Mouse (Mus musculus): ENCODE measurements at regions not wholly inside any gene's neighbourhood (a gene's known extent, or its start where the extent isn't known, plus 50 kb on each side); places are given as distances from the start of the nearest gene placed in this dataset.

DNA sequence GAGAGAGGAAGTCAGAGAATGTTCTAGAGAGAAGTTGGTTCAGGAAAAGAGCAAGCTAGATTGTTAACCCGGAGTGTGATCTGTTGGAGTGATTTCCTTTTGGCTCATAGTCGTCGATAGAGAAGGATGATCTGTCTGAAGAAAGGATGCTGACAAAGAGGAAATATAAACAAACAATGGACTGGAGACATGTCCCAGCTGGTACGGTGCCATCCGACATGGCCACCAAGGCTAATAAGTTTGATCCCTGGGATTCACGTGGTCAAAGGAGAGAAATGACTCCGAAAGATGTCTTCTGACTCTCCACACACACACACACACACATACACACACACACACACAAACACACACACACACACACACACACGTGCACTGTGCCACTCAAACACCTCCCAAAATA is 113.5 kb upstream of the Mrps10 start:
- no peak overlapping the region for H3K4me3 ChIP-seq (replicated peaks; ENCODE audit: insufficient read depth, low read depth, low read length)
- no peaks in the 10 kb centered on the region for H3K27me3 ChIP-seq (ENCODE audit: control insufficient read depth, insufficient read depth, low read length)
- no peak overlapping the region for H3K27ac ChIP-seq (ENCODE audit: insufficient read depth, low read length)
- no peak for TF ChIP-seq POLR2A (IDR thresholded peaks at IDR 0.05; ENCODE audit: borderline replicate concordance, insufficient read depth, low read length)
- TF ChIP-seq CTCF (IDR thresholded peaks at IDR 0.05; ENCODE audit: borderline replicate concordance, insufficient read depth, low read depth, low read length): no peak
- H3K4me1 ChIP-seq (ENCODE audit: control insufficient read depth, insufficient read depth, low read length): no peaks in the 10 kb centered on the region
- DNase-seq: no peak
- WGBS: 82% methylated on average over 8 of the region's 8 CpGs

DNA sequence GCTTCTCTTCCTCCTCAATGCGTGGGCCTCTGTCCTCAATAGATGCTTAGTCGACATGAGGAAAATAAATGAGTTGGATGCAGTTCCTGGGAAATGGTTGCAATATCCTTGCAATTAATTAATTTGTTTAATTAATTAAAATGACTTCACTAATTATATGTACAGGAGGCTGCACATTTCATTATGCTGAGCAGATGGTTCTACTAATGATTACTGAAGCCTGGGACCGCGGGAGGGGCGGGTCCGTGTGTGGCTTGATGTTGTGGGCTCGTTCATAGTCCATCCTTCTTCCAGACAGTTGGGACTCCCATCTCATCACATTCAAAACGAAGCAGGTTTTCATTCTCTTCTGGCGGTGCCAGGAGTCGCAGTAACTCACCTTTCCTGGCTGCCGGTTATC is 114.7 kb upstream of the Mrps10 start:
- H3K27ac ChIP-seq (ENCODE audit: insufficient read depth, low read length): no peak overlapping the region
- DNase-seq: no peak
- WGBS: 55% methylated on average over 11 of the region's 11 CpGs

DNA sequence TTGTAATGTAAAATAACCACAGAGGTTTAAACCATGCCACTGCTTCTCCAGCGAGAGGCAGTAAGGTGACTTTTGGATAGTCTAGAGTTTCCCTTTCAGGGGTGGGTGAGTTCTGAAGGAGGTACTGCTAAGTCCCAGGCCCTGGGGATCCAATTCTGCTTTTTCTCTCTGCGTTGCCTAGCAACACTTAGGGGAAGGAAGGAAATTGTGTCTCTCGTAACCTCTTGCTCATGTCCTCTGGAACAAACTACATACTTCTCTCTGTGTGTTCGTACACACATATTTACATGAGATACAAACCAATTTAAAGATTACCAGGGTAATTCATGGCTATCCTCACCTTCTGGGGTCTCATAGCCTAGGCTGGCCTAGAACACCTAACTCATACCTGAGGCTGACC is 118.7 kb upstream of the Mrps10 start:
- no peak for DNase-seq
- TF ChIP-seq CTCF (IDR thresholded peaks at IDR 0.05; ENCODE audit: borderline replicate concordance, insufficient read depth, low read depth, low read length) (no peak), POLR2A (IDR thresholded peaks at IDR 0.05; ENCODE audit: borderline replicate concordance, insufficient read depth, low read length) (no peak)
- Histone ChIP-seq H3K27ac (ENCODE audit: insufficient read depth, low read length) (no peak overlapping the region), H3K27me3 (ENCODE audit: control insufficient read depth, insufficient read depth, low read length) (no peaks in the 10 kb centered on the region), H3K4me1 (ENCODE audit: control insufficient read depth, insufficient read depth, low read length) (no peaks in the 10 kb centered on the region), H3K4me3 (replicated peaks; ENCODE audit: insufficient read depth, low read depth, low read length) (no peak overlapping the region)
- 87% methylated on average over 4 of the region's 4 CpGs for WGBS

More for the DNA sequence above, 114.7 kb upstream of the Mrps10 start:
- Histone ChIP-seq H3K27me3 (ENCODE audit: control insufficient read depth, insufficient read depth, low read length) (no peaks in the 10 kb centered on the region), H3K4me1 (ENCODE audit: control insufficient read depth, insufficient read depth, low read length) (no peaks in the 10 kb centered on the region), H3K4me3 (replicated peaks; ENCODE audit: insufficient read depth, low read depth, low read length) (no peak overlapping the region)
- no peak for TF ChIP-seq CTCF (IDR thresholded peaks at IDR 0.05; ENCODE audit: borderline replicate concordance, insufficient read depth, low read depth, low read length)
- no peak for TF ChIP-seq POLR2A (IDR thresholded peaks at IDR 0.05; ENCODE audit: borderline replicate concordance, insufficient read depth, low read length)

DNA sequence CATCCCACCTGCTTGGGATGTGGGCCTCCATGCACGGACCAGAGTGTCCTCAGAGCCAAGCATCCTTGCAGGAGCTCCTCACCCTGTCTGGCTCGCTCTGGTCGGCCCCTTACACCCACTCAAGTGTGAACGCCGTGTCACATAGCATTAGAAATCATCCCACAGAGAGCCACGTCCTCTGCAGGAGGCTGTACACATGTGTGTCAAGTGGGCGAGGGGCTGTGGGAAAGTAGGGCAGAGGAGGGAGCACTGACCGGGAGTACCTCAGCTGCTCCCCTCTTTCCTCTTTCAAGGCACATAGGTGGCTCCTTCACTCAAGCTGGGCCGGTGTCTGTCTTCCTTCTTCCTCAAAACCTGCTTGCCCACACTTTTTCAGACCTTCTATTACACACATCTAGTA is 119.5 kb upstream of the Mrps10 start:
- no peak for TF ChIP-seq POLR2A (IDR thresholded peaks at IDR 0.05; ENCODE audit: borderline replicate concordance, insufficient read depth, low read length)
- no peak for TF ChIP-seq CTCF (IDR thresholded peaks at IDR 0.05; ENCODE audit: borderline replicate concordance, insufficient read depth, low read depth, low read length)
- Histone ChIP-seq H3K27me3 (ENCODE audit: control insufficient read depth, insufficient read depth, low read length) (no peaks in the 10 kb centered on the region), H3K4me3 (replicated peaks; ENCODE audit: insufficient read depth, low read depth, low read length) (no peak overlapping the region), H3K27ac (ENCODE audit: insufficient read depth, low read length) (no peak overlapping the region), H3K4me1 (ENCODE audit: control insufficient read depth, insufficient read depth, low read length) (no peaks in the 10 kb centered on the region)
- 65% methylated on average over 9 of the region's 9 CpGs for WGBS
- no peak for DNase-seq

DNA sequence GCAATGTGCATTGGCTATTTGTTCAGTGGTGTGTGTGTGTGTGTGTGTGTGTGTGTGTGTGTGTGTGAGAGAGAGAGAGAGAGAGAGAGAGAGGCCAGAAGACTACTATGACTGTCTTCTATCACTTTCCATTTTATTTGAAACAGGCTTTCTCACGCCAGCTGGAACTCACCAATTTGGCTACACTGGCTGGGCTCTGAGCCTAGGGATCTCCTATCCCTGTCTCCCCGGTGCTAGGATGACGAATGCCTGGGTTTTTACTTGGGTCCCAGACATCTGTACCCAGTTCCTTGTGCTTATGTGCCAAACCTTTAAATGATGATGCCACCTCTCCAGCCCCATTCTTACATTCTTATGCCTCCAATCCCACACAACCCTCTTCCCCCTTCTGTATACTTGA is 120.6 kb upstream of the Mrps10 start:
- H3K27ac ChIP-seq (ENCODE audit: insufficient read depth, low read length): no peak overlapping the region
- 12% methylated on average over 3 of the region's 3 CpGs for WGBS
- H3K27me3 ChIP-seq (ENCODE audit: control insufficient read depth, insufficient read depth, low read length): no peaks in the 10 kb centered on the region
- no peaks in the 10 kb centered on the region for H3K4me1 ChIP-seq (ENCODE audit: control insufficient read depth, insufficient read depth, low read length)
- no peak overlapping the region for H3K4me3 ChIP-seq (replicated peaks; ENCODE audit: insufficient read depth, low read depth, low read length)
- no peak for TF ChIP-seq POLR2A (IDR thresholded peaks at IDR 0.05; ENCODE audit: borderline replicate concordance, insufficient read depth, low read length)
- TF ChIP-seq CTCF (IDR thresholded peaks at IDR 0.05; ENCODE audit: borderline replicate concordance, insufficient read depth, low read depth, low read length): no peak
- no peak for DNase-seq

DNA sequence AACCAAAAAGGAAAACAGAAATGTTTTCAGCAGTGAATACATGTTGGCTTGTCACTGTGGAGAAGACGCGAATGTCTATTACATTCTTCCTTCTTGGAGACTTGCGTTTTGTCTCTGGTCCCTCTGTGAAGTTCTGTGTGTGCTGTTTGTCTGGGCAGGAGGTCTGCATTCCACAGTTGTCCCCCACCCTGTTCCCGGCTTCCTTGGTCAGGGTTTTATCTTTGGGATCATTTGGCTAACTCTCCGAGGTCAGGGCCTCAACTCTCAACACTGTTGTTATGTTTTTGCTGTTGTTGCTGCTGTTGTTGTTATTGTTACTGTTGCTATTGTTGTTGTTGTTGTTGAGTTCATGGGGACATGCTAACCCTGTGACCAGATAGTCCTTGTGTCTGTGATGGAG is 121.2 kb upstream of the Mrps10 start:
- Histone ChIP-seq H3K27ac (ENCODE audit: insufficient read depth, low read length) (no peak overlapping the region), H3K4me3 (replicated peaks; ENCODE audit: insufficient read depth, low read depth, low read length) (no peak overlapping the region), H3K4me1 (ENCODE audit: control insufficient read depth, insufficient read depth, low read length) (no peaks in the 10 kb centered on the region), H3K27me3 (ENCODE audit: control insufficient read depth, insufficient read depth, low read length) (no peaks in the 10 kb centered on the region)
- TF ChIP-seq POLR2A (IDR thresholded peaks at IDR 0.05; ENCODE audit: borderline replicate concordance, insufficient read depth, low read length) (no peak), CTCF (IDR thresholded peaks at IDR 0.05; ENCODE audit: borderline replicate concordance, insufficient read depth, low read depth, low read length) (no peak)
- no peak for DNase-seq
- 88% methylated on average over 5 of the region's 5 CpGs for WGBS

DNA sequence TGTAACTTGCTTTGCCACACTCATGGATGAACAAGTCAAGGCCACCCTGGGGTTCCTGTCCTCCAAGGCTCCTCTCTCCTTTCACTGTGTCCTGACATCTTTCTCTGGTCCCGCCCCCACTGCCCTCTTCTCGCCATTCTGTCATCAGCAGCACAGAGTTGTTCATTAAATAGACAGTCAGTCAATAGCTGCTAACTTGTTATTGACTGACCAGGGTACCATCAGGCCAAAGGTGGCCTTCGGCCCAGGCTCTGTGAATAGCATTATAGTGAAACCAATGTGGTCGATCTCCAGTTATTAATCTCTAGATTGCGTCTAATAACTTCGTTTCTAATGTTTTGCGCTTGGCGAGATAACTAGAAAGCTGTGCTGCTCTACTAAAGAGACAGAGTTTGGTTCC is 122.1 kb upstream of the Mrps10 start:
- WGBS: 90% methylated on average over 8 of the region's 8 CpGs
- no peak for DNase-seq
- Histone ChIP-seq H3K27me3 (ENCODE audit: control insufficient read depth, insufficient read depth, low read length) (no peaks in the 10 kb centered on the region), H3K4me1 (ENCODE audit: control insufficient read depth, insufficient read depth, low read length) (no peaks in the 10 kb centered on the region), H3K27ac (ENCODE audit: insufficient read depth, low read length) (no peak overlapping the region), H3K4me3 (replicated peaks; ENCODE audit: insufficient read depth, low read depth, low read length) (no peak overlapping the region)
- TF ChIP-seq CTCF (IDR thresholded peaks at IDR 0.05; ENCODE audit: borderline replicate concordance, insufficient read depth, low read depth, low read length) (no peak), POLR2A (IDR thresholded peaks at IDR 0.05; ENCODE audit: borderline replicate concordance, insufficient read depth, low read length) (no peak)

DNA sequence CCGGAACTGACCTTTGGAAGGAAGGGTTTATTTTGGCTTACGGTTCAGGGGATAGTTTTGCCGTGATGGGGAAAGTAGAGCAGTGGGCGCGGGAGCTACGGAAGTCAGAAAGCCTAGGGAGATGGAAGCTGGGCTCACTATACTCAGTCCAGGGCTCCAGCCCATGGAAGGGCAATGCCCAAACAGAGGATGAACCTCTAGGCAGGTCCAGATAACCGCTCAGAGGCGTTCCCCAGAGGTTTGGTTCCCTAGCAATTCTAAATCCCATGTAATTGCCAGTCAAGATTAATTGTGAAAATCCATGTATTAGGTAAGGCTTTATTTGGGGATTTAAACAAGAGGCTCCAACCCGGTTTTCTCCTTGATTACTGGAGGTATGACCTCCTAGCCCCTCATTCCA is 123.1 kb upstream of the Mrps10 start:
- 91% methylated on average over 9 of the region's 9 CpGs for WGBS

More for the DNA sequence above, 123.1 kb upstream of the Mrps10 start:
- Histone ChIP-seq H3K27me3 (ENCODE audit: control insufficient read depth, insufficient read depth, low read length) (no peaks in the 10 kb centered on the region), H3K4me3 (replicated peaks; ENCODE audit: insufficient read depth, low read depth, low read length) (no peak overlapping the region), H3K27ac (ENCODE audit: insufficient read depth, low read length) (no peak overlapping the region), H3K4me1 (ENCODE audit: control insufficient read depth, insufficient read depth, low read length) (no peaks in the 10 kb centered on the region)
- no peak for TF ChIP-seq CTCF (IDR thresholded peaks at IDR 0.05; ENCODE audit: borderline replicate concordance, insufficient read depth, low read depth, low read length)
- TF ChIP-seq POLR2A (IDR thresholded peaks at IDR 0.05; ENCODE audit: borderline replicate concordance, insufficient read depth, low read length): no peak
- no peak for DNase-seq
